Mouse (Mus musculus) mature B cell (primary cell): ENCODE data around the gene Vmn2r92.
"Not testable (repeated sequence)": the region's sequence is repeated elsewhere in the genome, so short reads cannot be mapped to it uniquely, and the experiment has no call there.

Source experiments
- in situ Hi-C: fragments of 300-500 bp; cut with MboI; formaldehyde crosslinking; loops from 2 replicates; pipeline ENCODE4 v1.14.3; 2019

Gene Vmn2r92

DNA sequence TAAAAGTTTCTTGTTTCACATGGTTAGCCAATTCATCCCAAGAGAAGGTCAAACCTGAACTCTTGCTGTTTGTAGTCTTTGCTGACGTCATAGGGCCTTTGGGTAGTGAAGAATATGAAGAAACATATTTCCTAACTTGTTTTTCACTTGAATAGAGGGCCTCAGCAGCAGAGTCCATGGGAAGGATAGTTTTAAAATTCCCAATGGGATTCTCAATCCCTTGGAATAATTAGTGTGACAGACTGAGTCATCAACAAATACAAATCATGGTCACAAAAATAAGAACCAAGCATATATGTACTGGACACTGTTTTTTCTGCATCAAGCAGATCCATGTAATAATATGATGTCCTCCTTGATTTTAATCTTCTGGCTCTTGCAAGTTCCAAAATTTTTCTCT lies at the start of gene Vmn2r92:
Vmn2r92 (plus strand) TSS at position 301 of the 400 bp plus-strand sequence.
- in situ Hi-C loops, result not testable (repeated sequence)

DNA sequence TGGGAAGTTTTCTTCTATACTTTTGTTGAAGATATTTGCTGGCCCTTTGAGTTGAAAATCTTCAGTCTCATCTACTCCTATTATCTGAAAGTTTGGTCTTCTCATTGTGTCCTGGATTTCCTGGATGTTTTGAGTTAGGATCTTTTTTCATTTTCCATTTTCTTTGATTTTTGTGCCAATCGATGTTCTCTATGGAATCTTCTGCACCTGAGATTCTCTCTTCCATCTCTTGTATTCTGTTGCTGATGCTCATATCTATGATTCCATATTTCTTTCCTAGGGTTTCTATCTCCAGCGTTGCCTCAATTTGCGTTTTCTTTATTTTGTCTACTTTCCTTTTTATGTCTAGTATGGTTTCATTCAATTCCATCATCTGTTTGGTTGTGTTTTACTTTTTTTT lies 49.4 kb upstream of the Vmn2r92 start:
- in situ Hi-C loops, result not testable (repeated sequence)

DNA sequence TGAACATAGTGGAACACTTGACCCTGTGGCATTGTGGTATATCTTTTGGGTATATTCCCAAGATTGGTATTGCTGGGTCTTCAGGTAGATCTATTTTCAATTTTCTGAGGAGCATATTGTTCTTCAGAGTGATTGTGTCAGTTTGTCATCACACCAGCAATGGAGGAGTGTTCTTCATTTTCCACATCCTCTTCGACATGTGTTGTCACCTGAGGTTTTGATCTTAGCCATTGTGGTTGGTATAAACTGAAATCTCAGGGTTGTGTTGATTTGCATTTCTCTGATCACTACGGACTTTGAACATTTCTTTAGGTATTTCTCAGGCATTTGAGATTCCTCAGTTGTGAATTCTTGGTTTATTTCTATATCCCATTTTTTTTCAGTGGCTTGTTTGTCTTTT lies 9.5 kb downstream of the Vmn2r92 start:
- in situ Hi-C loops, result not testable (repeated sequence)

DNA sequence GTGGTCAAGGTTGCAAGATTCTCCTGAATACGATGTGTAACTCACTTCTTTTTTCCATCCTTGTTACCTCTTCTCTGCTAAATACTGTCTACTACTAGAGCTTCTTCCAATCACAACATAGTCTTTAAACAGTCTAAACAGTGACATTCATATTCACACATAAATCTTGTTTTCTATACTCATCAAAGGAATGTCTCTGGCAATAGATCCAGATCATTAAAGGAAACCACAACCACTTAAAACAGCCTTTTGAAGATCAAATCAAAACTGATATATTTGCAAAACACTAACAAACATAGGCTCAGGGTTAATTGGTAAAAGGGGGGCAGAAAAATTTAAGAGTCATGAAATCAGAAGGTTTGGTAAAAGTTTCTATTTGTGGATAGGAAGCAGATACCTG lies 38.0 kb downstream of the Vmn2r92 start:
- in situ Hi-C loops, result no loop called here

GRCm38 (mm10) chr17:18221300-18221699 lies 69.6 kb downstream of the Vmn2r92 start:
- in situ Hi-C loops, result no loop called here

GRCm38 (mm10) chr17:18231996-18232395 lies 80.3 kb downstream of the Vmn2r92 start:
- in situ Hi-C loops, result no loop called here

DNA sequence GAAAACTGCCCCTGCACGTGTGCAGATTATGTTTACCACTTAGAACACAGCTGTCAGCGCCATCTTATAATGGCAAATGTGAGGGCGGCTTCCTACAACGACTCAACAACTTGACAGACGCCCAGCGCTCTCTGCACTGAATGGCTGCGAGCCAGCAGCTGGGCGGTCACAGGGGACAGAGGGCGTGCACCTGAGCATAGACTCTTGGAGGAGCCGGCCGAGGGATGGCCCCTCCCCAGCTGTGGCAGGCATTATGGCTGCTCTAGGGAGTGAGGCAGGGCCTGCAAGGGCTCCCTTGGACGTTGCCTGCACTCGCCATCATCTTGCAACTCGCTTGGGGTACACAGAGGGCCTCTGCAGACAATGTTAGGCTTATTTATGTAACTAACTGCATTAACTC lies 85.2 kb downstream of the Vmn2r92 start:
- in situ Hi-C loops, result no loop called here
